Comparison of ENCODE assay signal across 8 mouse cellular contexts in genomic region chr2:181457831-181458230, GRCm38 (mm10). TPM values are rescaled to one million over a fixed set of nuclear protein-coding genes. Genes with fewer than 3 reads are reported as not detected.
DNase-seq lines count a peak whose midpoint lies in the region; ATAC-seq and TF ChIP-seq lines count a peak whose summit lies in the region.

No protein-coding gene starts in this region.

- intact Hi-C loops in left cerebral cortex, postnatal 14 days (cut with DNase I) = loop anchor here (5.0 kb wide), 1 partner anchor 46 kb away; no protein-coding TSS in a partner anchor

- peaks cover 3% of the 10 kb centered on the region; the same call in 1 of the 2 replicates for H3K36me3 ChIP-seq in hindbrain, embryonic 10.5 days
- no peaks in the 10 kb centered on the region for H3K36me3 ChIP-seq in liver, embryonic 14.5 days (replicated peaks; ENCODE audit: control insufficient read depth, insufficient read depth, low read depth)
- no peaks in the 10 kb centered on the region for H3K36me3 ChIP-seq in stomach, postnatal 0 days (ENCODE audit: control insufficient read depth, insufficient read depth, low read length)

- H3K27ac ChIP-seq in hindbrain, embryonic 10.5 days = peak overlapping the region; percentile 94; the same call in 1 of the 2 replicates
- H3K27ac ChIP-seq in liver, embryonic 14.5 days = no peak overlapping the region
- H3K27ac ChIP-seq in stomach, postnatal 0 days (replicated peaks) = no peak overlapping the region

- 4% methylated on average over 15 of the region's 15 CpGs for WGBS in hindbrain, embryonic 10.5 days
- 7% methylated on average over 15 of the region's 15 CpGs for WGBS in liver, embryonic 14.5 days (ENCODE audit: insufficient replicate concordance)
- WGBS in stomach, postnatal 0 days = 8% methylated on average over 15 of the region's 15 CpGs

- peak; percentile 16 to 24 for DNase-seq in left cerebral cortex, postnatal 14 days (ENCODE audit: low spot score in 2 of 2)
- no peak for DNase-seq in left cerebral cortex, adult 11 months (ENCODE audit: low spot score)
- peak; percentile 12 for DNase-seq in embryo, embryonic 9.5 days (ENCODE audit: extremely low spot score)
- peak; percentile 12 for DNase-seq in hindbrain, embryonic 10.5 days (ENCODE audit: low spot score)
- DNase-seq in liver, embryonic 14.5 days (ENCODE audit: low read depth in 3 of 3, low spot score in 3 of 3) = no peak
- no peak for DNase-seq in stomach, postnatal 0 days (ENCODE audit: low spot score)
- no peak for DNase-seq in spleen, adult 18-20 months
- no peak for DNase-seq in ovary, adult 18-20 months (ENCODE audit: low spot score)

- H3K4me2 ChIP-seq in liver, embryonic 14.5 days (ENCODE audit: low read depth) = peak overlapping the region; percentile 96
- peak overlapping the region; percentile 100 for H3K4me2 ChIP-seq in stomach, postnatal 0 days (replicated peaks; ENCODE audit: low read depth)

- no peaks in the 10 kb centered on the region for H3K9me3 ChIP-seq in hindbrain, embryonic 10.5 days
- peaks cover 3% of the 10 kb centered on the region for H3K9me3 ChIP-seq in liver, embryonic 14.5 days (ENCODE audit: control insufficient read depth, low read length)
- no peaks in the 10 kb centered on the region for H3K9me3 ChIP-seq in stomach, postnatal 0 days (ENCODE audit: control insufficient read depth, low read length)

- peak overlapping the region; percentile 94 for H3K4me3 ChIP-seq in hindbrain, embryonic 10.5 days
- peak overlapping the region; percentile 65 to 97 for H3K4me3 ChIP-seq in liver, embryonic 14.5 days (ENCODE audit: insufficient read depth in 1 of 2, low read depth in 2 of 2, low read length in 2 of 2)
- peak overlapping the region; percentile 86 for H3K4me3 ChIP-seq in stomach, postnatal 0 days (ENCODE audit: low read depth, low read length)

- no peak for ATAC-seq in liver, embryonic 14.5 days (ENCODE audit: insufficient read depth)
- ATAC-seq in stomach, postnatal 0 days (ENCODE audit: low FRiP score, low TSS enrichment) = no peak

- no peak for TF ChIP-seq CTCF in liver, embryonic 14.5 days (IDR thresholded peaks at IDR 0.05; ENCODE audit: low read depth)
- no peak for TF ChIP-seq CTCF in stomach, postnatal 0 days (IDR thresholded peaks at IDR 0.05; ENCODE audit: low read depth)

- no peak for TF ChIP-seq EP300 in liver, embryonic 14.5 days (IDR thresholded peaks at IDR 0.05; ENCODE audit: low read depth)
- no peak for TF ChIP-seq EP300 in stomach, postnatal 0 days (optimal IDR thresholded peaks at IDR 0.05)

- H3K27me3 ChIP-seq in hindbrain, embryonic 10.5 days (ENCODE audit: insufficient read depth, poor library complexity, severe bottlenecking) = peaks cover 7% of the 10 kb centered on the region
- H3K27me3 ChIP-seq in liver, embryonic 14.5 days (ENCODE audit: control insufficient read depth, insufficient read depth, low read length) = peaks cover 6% of the 10 kb centered on the region; the same call in 1 of the 2 replicates
- H3K27me3 ChIP-seq in stomach, postnatal 0 days (ENCODE audit: control insufficient read depth, insufficient read depth, low read length) = no peaks in the 10 kb centered on the region

- H3K4me1 ChIP-seq in hindbrain, embryonic 10.5 days (replicated peaks) = peaks cover 40% of the 10 kb centered on the region
- H3K4me1 ChIP-seq in liver, embryonic 14.5 days (replicated peaks; ENCODE audit: control insufficient read depth in 2 of 2, insufficient read depth in 2 of 2, low read length in 1 of 2) = peaks cover 33 to 39% of the 10 kb centered on the region in 2 experiments
- H3K4me1 ChIP-seq in stomach, postnatal 0 days (replicated peaks; ENCODE audit: control insufficient read depth, insufficient read depth) = peaks cover 6% of the 10 kb centered on the region; the same call in 1 of the 2 replicates

- peak overlapping the region; percentile 86 for H3K9ac ChIP-seq in liver, embryonic 14.5 days (replicated peaks)
- no peak overlapping the region for H3K9ac ChIP-seq in stomach, postnatal 0 days (ENCODE audit: low read length)

RNA-seq across cellular contexts. Expression of gene Zbtb46, which starts 1.4 kb away (rescaled TPM):
- total RNA-seq in left cerebral cortex, postnatal 14 days (2021) = 10 to 100 TPM; 14.3 to 16.9 TPM
- 18.6 and 22.2 TPM in 2 replicates for polyA plus RNA-seq in hindbrain, embryonic 10.5 days (2016; fragmentation: Nextera tagmentation; extraction: Ambion mirVana)
- polyA plus RNA-seq in liver, embryonic 14.5 days (2012; rRNA removed) = 4.4 and 5.3 TPM in 2 replicates
- 6.5 and 6.8 TPM in 2 replicates for polyA plus RNA-seq in liver, embryonic 14.5 days (2014; fragmentation: Nextera tagmentation; extraction: Ambion mirVana)
- 2.4 TPM in 2 replicates for polyA plus RNA-seq in stomach, postnatal 0 days (2015; fragmentation: Nextera tagmentation; extraction: Ambion mirVana)

RNA-seq across cellular contexts. Expression of gene Abhd16b, which starts 35.2 kb away (rescaled TPM):
- not detected for total RNA-seq in left cerebral cortex, postnatal 14 days (2021)
- polyA plus RNA-seq in hindbrain, embryonic 10.5 days (2016; fragmentation: Nextera tagmentation; extraction: Ambion mirVana) = 0.08 TPM in 1 of 2 replicates, not detected in the other
- polyA plus RNA-seq in liver, embryonic 14.5 days (2012; rRNA removed) = 0.01 TPM in 1 of 2 replicates, not detected in the other
- not detected in 2 replicates for polyA plus RNA-seq in liver, embryonic 14.5 days (2014; fragmentation: Nextera tagmentation; extraction: Ambion mirVana)
- polyA plus RNA-seq in stomach, postnatal 0 days (2015; fragmentation: Nextera tagmentation; extraction: Ambion mirVana) = 0.08 and 0.15 TPM in 2 replicates

RNA-seq across cellular contexts. Expression of gene Tpd52l2, which starts 39.1 kb away (rescaled TPM):
- total RNA-seq in left cerebral cortex, postnatal 14 days (2021) = 10 to 100 TPM; 69.5 to 74.8 TPM
- polyA plus RNA-seq in hindbrain, embryonic 10.5 days (2016; fragmentation: Nextera tagmentation; extraction: Ambion mirVana) = 161 and 169 TPM in 2 replicates
- 19.6 and 36.1 TPM in 2 replicates for polyA plus RNA-seq in liver, embryonic 14.5 days (2012; rRNA removed)
- polyA plus RNA-seq in liver, embryonic 14.5 days (2014; fragmentation: Nextera tagmentation; extraction: Ambion mirVana) = 78.3 and 80.5 TPM in 2 replicates
- polyA plus RNA-seq in stomach, postnatal 0 days (2015; fragmentation: Nextera tagmentation; extraction: Ambion mirVana) = 98.0 and 104 TPM in 2 replicates

Comparison
In these comparisons a context has a peak if more than half of its experiments do, and no peak if none do; other contexts are left out.
1. DNase-seq: peak in left cerebral cortex, postnatal 14 days (2 of 2), embryo, embryonic 9.5 days (single experiment) and hindbrain, embryonic 10.5 days (single experiment); none in left cerebral cortex, adult 11 months (single experiment), liver, embryonic 14.5 days (0 of 3), stomach, postnatal 0 days (single experiment), spleen, adult 18-20 months (0 of 2) and ovary, adult 18-20 months (single experiment).
2. Peak in every context shown above with its lines, with median percentiles within 50 percentile points of each other: H3K4me3 ChIP-seq.